Mouse (Mus musculus): ENCODE data around the gene Ifrd2. TPM values are rescaled to one million over a fixed set of nuclear protein-coding genes. Genes with fewer than 3 reads are reported as not detected.

Ifrd2 gene
- polyA plus RNA-seq, 2 experiments from 2014 or later: 30.1 to 36.2 TPM

GRCm38 (mm10) chr9:107625351-107626128 lies 38.1 kb downstream of the Ifrd2 start:
- ATAC-seq: no peak

DNA sequence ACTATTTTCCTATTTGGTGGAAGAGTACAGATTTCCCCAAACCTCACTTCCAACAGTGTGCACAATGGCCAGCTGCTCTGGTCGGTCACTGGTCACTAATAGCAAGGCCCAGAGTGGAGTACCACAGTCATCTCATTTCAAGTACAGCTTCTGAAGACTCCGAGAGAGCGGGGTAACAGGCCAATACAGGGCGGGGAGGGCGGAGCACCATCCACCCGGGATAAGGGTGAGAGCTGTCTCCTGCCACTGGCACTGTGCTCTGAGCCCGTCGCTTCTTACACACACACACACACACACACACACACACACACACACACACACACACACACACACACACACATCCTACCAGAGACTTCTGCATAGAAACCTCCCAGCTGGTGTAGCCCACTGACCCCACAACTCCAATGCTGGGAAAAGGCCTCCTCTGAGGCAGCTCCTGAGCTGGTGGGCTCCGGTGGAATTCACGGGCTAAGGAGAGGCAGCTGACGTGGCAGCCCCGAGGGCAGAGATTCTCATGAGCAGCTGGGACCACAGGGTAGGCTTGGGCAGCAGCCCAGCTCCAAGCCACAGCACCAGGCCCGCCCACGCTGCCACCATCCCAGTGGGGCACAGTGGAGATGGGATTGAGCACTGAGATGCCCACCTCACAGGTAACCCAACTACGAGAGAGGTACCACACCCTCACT lies 38.9 kb downstream of the Ifrd2 start:
- no peak for ATAC-seq

- ATAC-seq: peak; percentile 22
Measured at GRCm38 (mm10) chr9:107626844-107627277, 39.4 kb downstream of the Ifrd2 start.

GRCm38 (mm10) chr9:107627387-107628255 lies 40.2 kb downstream of the Ifrd2 start:
- ATAC-seq: no peak

DNA sequence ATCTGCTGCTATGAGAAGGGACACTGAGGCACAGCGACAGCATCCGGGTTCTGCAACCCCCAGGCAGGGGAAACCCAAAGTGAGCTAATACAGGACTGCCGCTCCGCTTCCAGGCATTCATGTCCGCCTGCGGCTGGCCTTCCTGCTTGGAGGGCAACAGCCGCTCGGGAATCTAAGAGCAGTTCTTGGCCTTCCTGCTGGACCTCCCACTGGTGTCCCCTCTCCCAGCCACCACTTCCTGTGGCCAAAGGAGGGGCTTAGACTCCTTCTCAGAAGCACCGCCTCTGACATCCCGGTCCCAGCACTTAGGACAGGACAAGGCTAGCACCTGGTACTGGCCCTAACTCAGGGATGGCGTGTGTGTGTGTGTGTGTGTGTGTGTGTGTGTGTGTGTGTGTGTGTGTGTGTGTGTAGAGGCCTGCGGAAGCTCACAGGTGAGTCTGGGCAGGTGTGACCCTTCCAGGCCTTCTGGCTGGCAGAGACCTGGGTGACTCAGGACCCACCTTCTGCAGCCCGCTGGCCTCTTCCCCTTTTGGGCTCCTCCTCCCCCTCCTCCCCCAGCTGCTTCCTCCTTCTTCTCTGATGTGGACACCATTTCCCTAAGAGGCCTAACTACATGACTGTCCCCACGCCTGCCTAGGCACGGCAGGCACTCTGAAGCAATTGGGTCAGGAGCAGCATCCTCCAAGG lies 41.4 kb downstream of the Ifrd2 start:
- ATAC-seq: no peak

DNA sequence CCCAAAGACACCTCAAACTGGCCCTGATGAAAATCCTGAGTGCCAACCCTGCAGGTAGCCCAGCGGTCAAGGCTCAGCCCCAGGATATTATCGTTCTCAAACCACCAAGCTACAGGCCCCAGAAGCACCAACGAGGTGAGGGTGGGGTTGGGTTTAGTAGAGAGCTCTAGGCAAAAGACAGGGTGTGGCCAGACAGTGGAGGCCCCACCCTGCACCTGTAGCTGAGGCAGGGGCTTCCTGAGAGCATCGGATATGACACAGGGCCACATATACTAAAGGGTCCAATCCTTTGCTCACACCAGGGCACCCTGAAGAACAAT lies 41.9 kb downstream of the Ifrd2 start:
- no peak for ATAC-seq

DNA sequence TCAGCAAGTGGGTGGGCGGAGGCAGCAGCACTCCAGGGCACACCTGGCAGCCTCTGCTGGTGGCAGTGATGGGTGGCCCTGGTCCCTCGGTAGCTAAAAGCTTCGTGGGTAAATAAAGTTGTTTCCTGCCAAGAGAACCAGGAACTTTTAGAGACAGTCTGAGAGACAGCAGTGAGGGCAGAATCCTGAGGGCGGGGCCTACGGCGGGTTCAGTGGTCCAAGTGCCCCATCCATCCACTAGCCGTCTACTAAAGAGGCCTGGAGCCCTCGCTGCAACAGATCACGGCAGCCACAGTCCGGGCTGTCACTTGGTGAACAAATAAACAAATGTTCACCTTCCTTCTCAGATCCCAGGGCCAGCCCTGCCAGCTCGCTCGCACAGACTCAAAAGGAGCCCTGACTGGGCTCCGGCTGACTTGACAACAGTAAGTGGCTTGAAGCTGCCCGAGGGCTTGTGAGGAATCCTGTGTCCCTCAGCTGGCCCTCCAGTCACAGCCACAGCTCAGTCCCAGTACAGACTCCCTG lies 42.5 kb downstream of the Ifrd2 start:
- ATAC-seq: no peak

- ATAC-seq: no peak
Measured at GRCm38 (mm10) chr9:107630576-107630975, 43.1 kb downstream of the Ifrd2 start.

DNA sequence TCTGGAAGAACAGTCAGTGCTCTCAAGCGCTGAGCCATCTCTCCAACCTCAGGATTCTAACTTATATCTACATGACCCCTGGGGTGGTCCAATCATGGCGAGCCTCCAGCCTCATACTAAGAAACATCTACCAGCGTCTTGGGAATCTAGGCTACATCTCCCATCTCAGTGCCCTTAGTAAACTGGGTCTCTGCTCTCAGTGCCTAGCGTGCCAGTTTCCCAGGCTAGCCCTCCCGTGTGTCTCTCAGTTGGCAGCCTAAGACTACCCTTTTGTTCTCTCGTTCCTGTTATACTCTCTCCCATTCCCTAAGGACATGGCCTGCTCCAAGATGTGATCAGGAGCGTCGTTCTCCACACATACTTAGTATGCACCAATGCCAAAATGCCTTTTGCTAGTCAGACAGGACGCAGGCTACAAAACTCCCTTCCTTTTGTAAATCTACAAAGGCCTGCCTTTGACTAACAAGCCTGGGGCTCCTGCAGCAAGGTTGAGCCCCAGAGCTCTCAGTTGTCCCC lies 43.9 kb downstream of the Ifrd2 start:
- no peak for ATAC-seq

DNA sequence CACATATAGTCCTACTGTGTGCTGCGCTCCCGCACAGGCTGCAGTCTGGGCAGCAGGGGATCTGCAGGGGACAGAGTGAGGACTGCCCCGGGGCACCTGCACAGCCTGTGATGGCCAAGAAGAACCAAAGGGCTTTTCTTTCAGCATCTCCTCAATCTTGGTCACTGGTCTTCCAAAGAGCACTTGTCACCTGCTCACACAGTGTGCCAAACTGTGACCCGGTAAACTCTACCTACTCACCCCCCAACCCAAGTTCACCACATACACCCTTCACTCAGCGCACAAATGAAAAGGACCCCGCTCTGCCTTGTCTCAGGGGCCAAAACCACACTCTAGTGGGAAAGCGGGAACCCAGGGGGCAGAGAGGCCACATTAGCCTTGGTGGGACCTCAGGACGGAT lies 44.4 kb downstream of the Ifrd2 start:
- ATAC-seq: no peak

- ATAC-seq: no peak
Measured at GRCm38 (mm10) chr9:107632478-107632877, 45.0 kb downstream of the Ifrd2 start.

DNA sequence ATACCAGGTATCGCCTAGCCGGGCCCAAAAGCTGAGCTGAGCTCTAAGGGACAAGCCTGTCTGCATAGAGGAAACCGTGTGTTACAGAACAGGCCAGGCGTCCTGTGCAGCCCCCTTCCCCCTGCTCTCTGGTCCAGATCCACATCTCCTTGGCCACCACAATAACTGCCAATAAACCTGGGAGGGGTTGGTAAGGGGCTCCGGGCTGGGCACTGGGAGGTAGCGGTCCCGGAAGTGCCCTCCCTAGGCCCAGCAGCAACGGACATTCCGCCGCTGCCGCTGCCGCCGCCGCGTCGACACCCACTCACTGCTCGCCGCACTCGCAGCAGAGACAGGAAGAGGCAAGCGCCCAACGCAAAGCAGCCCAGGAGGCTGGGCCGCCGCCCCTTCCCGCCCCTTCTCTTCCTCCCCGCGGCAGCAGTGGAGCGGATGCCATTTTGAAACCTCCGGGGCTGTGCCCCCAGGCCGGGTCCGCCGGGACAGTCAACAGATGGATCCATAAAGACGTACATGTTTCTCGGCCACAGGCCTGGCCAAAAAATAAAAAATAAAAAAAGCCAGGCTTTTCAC lies 45.7 kb downstream of the Ifrd2 start:
- ATAC-seq: peak; percentile 73

GRCm38 (mm10) chr9:107633661-107634405 lies 46.4 kb downstream of the Ifrd2 start:
- peak; percentile 15 for ATAC-seq

DNA sequence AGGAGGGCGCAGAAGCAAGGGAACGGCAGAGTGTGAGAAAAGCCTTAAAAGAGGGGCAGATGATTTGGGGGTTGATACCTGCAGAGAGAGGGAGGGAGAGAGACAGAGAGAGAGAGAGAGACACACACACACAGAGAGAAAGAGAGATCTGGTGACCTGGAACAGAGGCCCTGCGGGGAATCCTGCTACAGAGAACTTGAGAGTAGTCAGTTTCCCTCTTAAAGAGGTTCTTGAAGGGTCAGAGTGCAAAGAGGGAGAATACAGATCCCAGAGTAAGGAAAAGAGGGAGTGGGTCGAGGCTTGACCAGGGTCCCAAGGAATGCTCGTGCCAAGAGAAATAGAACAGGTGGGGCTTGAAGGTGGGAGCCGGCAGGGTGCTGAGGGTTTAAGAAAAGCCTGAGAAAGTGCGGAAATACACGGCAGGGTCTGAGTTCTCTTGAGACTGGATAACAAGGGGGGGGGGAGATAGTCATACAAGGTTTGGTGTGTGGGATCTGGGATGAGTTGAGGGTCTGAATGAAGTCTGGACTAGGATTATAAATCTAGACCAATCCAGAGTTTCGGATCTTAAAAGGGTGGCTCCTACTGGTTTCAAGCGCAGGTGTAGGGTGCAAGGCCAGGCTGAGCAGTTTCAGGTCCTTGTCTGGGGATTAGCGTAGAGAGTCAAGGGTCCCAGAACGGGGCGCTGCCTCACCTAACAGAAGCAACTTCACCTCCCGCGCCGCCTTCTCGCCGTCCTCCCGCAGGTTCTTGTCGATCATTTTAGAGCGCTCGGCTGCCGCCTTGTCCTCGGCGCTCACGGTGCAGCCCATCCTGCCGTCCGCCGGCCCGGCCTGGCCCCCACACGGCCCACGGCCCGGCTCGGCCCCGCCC lies 47.2 kb downstream of the Ifrd2 start:
- ATAC-seq: no peak

DNA sequence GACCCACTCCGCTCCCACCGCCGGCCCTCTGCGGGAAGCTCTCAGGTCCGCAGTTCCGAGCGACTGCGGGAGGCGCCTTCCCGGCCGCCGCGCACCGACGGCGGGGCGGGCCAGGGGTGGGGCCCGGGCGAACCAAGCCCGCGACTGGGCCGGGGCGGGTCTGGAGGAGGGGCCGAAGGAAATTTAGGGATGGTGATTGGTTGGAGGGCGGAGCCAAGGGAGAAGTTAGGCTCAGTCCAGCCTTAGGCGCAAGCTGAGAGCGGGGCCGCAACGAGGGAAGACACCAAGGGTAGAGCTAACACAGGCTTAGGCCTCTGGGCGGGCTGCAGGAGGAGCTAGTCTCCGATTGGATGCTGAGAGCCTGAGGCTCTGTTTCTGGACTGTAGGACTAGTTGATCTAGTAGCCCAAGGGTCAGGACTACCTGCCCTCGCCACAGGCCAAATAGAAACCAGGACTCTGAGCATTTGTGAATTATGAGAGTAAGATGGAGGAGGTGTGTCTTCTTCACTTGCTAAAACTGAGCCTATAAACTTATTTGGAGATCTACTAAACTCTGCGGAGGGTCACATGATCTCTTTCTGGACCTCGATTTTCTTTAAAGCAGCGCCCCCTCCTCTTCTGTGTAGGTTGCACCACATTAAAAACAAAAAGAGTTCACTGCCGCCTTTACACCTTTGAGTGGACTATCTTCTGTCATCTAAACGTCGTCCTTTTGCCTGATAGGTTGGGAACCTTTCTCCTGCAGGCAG lies 48.0 kb downstream of the Ifrd2 start, which contains the start of gene Gnai2:
Gene Gnai2, minus strand, starts transcription at position 89 of the 750 bp plus-strand sequence.
- ATAC-seq: peak; percentile 85

DNA sequence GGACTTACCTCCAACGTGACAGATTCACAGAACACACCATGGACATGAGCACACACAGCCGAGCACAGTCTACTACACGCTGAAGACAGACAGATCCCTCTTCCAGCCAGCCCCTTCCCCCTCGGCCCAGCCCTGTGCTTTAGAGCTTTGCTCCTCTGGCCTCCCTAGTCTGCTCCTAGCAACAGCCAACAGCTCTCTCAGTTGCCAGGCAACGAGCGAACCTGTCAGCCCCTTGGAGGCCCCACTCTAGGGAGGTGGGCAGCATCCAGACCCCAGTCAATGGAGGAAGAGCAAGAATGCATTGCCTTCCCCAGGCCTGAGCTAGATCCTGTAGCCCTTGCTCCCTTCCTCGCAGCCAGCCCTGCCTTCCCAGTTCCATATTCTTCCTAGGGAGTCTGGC lies 49.6 kb downstream of the Ifrd2 start:
- ATAC-seq: no peak

GRCm38 (mm10) chr9:107640257-107640772 lies 52.9 kb downstream of the Ifrd2 start:
- no peak for ATAC-seq

DNA sequence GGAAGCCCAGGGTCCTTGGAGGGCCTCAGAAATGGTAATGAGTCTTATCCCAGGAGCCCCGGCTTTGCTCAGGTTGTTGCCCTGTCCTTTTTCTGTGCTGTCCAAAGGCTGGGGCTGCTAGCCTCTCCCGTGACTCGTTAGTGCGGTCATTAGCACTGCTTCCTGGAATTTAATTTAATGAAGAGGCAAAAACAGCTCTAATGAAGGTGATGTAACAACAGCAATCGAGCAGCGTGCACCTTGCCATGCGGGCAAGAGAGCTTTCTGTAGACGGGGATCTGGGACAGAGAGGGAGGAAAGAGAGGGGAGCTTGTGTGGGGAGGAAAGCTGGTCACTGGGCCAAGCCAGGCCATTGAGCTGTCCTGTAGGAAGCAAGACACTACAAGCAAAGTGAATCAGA lies 54.2 kb downstream of the Ifrd2 start:
- ATAC-seq: no peak
